Mouse (Mus musculus) kidney, embryonic 15.5 days (tissue): ENCODE data around the gene Barhl1. TPM values are rescaled to one million over a fixed set of nuclear protein-coding genes. Genes with fewer than 3 reads are reported as not detected.
A peak's percentile ranks its signal among the peaks of the same experiment; 100 is the strongest.

Experiments
- ATAC-seq: fragments of 200-750 bp; cut with Nextera tagmentation; replicated peaks from 2 replicates; pipeline ENCODE4 v1.8.0; 2017; ENCODE audit warnings: moderate TSS enrichment; ENCODE audit not compliant: low FRiP score
- H3K27ac ChIP-seq: fragments of 300-500 bp; sonication (generic); 2 replicates; pipeline ENCODE4 v1.5.1; 2015; ENCODE audit warnings: mild to moderate bottlenecking, inconsistent platforms
- H3K27me3 ChIP-seq: fragments of 300-500 bp; sonication (generic); 2 replicates; pipeline ENCODE4 v1.6.1; 2015; ENCODE audit warnings: inconsistent platforms
- H3K36me3 ChIP-seq: fragments of 300-500 bp; sonication (generic); 2 replicates; pipeline ENCODE4 v1.6.1; 2015; ENCODE audit warnings: inconsistent platforms
- H3K4me1 ChIP-seq: fragments of 300-500 bp; sonication (generic); 2 replicates; pipeline ENCODE4 v1.6.1; 2015; ENCODE audit warnings: inconsistent platforms
- H3K4me2 ChIP-seq: fragments of 300-500 bp; sonication (generic); 2 replicates; pipeline ENCODE4 v1.6.1; 2015; ENCODE audit warnings: moderate library complexity, mild to moderate bottlenecking, inconsistent platforms
- H3K4me3 ChIP-seq: fragments of 300-500 bp; sonication (generic); replicated peaks from 2 replicates; pipeline ENCODE4 v1.5.1; 2015; ENCODE audit warnings: mild to moderate bottlenecking, inconsistent platforms
- H3K9ac ChIP-seq: fragments of 300-500 bp; sonication (generic); 2 replicates; pipeline ENCODE4 v1.6.1; 2015; ENCODE audit warnings: mild to moderate bottlenecking, inconsistent platforms
- H3K9me3 ChIP-seq: fragments of 300-500 bp; sonication (generic); replicated peaks from 2 replicates; pipeline ENCODE4 v1.6.1; 2016; ENCODE audit warnings: inconsistent platforms
- WGBS: fragments of 180-500 bp; shearing (Covaris S2); methylation state at CpG from one replicate; pipeline ENCODE4 v1.1.7; 2015; ENCODE audit warnings: mixed read lengths; 5-methylcytosine and 5-hydroxymethylcytosine counted together
- polyA plus RNA-seq: library from polyadenylated mRNA; unstranded; fragments of >200 nt; fragmentation: Nextera tagmentation; extraction: Ambion mirVana; gene quantifications from 2 replicates; pipeline ENCODE4 v1.2.1, GENCODE M21; 2015

Gene Barhl1
- polyA plus RNA-seq, 1 experiment from 2014 or later, result not detected

- H3K9me3 ChIP-seq, result no peaks in the 10 kb centered on the region
- H3K4me1 ChIP-seq, result no peaks in the 10 kb centered on the region
- H3K36me3 ChIP-seq, result no peaks in the 10 kb centered on the region
- H3K9ac ChIP-seq, result no peak overlapping the region
- no peak overlapping the region for H3K27ac ChIP-seq
- no peak overlapping the region for H3K4me2 ChIP-seq
- 0% methylated on average over 4 of the region's 4 CpGs for WGBS
- ATAC-seq, result no peak
- peaks cover 99% of the 10 kb centered on the region for H3K27me3 ChIP-seq
- no peak overlapping the region for H3K4me3 ChIP-seq
Measured at GRCm38 (mm10) chr2:28923912-28924311, 7.4 kb upstream of the Barhl1 start.

DNA sequence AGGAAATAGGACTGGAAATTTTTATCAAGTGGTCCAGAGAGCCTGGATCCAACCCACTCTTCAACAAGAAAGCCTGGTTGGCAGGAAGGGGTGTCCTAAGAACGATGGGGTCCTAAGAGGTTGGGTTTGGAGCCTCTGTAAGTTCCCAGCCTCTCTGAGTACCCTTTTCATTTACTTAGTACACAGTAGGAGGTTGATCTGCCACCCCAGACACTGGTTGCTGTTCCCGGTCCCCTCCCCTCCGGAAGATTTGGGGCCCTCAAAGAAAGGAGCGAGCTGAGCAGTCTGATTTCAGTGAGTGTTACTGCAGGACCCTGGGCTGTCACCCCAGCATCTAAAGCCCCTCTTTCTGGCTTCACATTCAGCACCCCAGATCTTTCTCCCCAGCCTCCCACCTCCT, 2.5 kb upstream of the Barhl1 start:
- no peak overlapping the region for H3K27ac ChIP-seq
- H3K9ac ChIP-seq, result no peak overlapping the region
- 2% methylated on average over 4 of the region's 4 CpGs for WGBS
- H3K36me3 ChIP-seq, result no peaks in the 10 kb centered on the region
- H3K27me3 ChIP-seq, result peaks cover 100% of the 10 kb centered on the region
- no peak overlapping the region for H3K4me2 ChIP-seq
- no peak overlapping the region for H3K4me3 ChIP-seq
- no peak for ATAC-seq
- no peaks in the 10 kb centered on the region for H3K9me3 ChIP-seq
- peaks cover 16% of the 10 kb centered on the region for H3K4me1 ChIP-seq

- no peak overlapping the region for H3K27ac ChIP-seq
- peak overlapping the region; percentile 21 for H3K4me3 ChIP-seq
- under 1% methylated on average over 73 of the region's 73 CpGs for WGBS
Measured at GRCm38 (mm10) chr2:28917518-28918361, 1.3 kb upstream of the Barhl1 start.

GRCm38 (mm10) chr2:28917156-28917517, 669 bp upstream of the Barhl1 start:
- Histone ChIP-seq H3K27ac (no peak overlapping the region), H3K9ac (no peak overlapping the region), H3K9me3 (no peaks in the 10 kb centered on the region), H3K4me2 (no peak overlapping the region), H3K36me3 (no peaks in the 10 kb centered on the region), H3K4me3 (no peak overlapping the region), H3K27me3 (peaks cover 100% of the 10 kb centered on the region), H3K4me1 (peaks cover 16% of the 10 kb centered on the region)
- 5% methylated on average over 11 of the region's 11 CpGs for WGBS
- no peak for ATAC-seq

More at GRCm38 (mm10) chr2:28917518-28918361, 1.3 kb upstream of the Barhl1 start:
- Histone ChIP-seq H3K9ac (no peak overlapping the region), H3K4me1 (peaks cover 16% of the 10 kb centered on the region), H3K36me3 (no peaks in the 10 kb centered on the region), H3K27me3 (peaks cover 100% of the 10 kb centered on the region), H3K4me2 (peak overlapping the region; percentile 39), H3K9me3 (no peaks in the 10 kb centered on the region)
- ATAC-seq, result no peak

GRCm38 (mm10) chr2:28915768-28916512, 528 bp downstream of the Barhl1 start:
- Histone ChIP-seq H3K36me3 (no peaks in the 10 kb centered on the region), H3K4me2 (peak overlapping the region; percentile 12; the same call in 1 of the 2 replicates), H3K27me3 (peaks cover 100% of the 10 kb centered on the region), H3K4me1 (peaks cover 23% of the 10 kb centered on the region), H3K9ac (no peak overlapping the region), H3K9me3 (no peaks in the 10 kb centered on the region), H3K4me3 (no peak overlapping the region), H3K27ac (no peak overlapping the region)
- peak; percentile 58 for ATAC-seq
- under 1% methylated on average over 50 of the region's 50 CpGs for WGBS

- peaks cover 23% of the 10 kb centered on the region for H3K4me1 ChIP-seq
- H3K4me2 ChIP-seq, result no peak overlapping the region
- WGBS, result 2% methylated on average over 22 of the region's 22 CpGs
- peaks cover 100% of the 10 kb centered on the region for H3K27me3 ChIP-seq
- ATAC-seq, result no peak; the same call in 1 of the 2 replicates
- no peaks in the 10 kb centered on the region for H3K9me3 ChIP-seq
- no peaks in the 10 kb centered on the region for H3K36me3 ChIP-seq
- no peak overlapping the region for H3K4me3 ChIP-seq
- no peak overlapping the region for H3K27ac ChIP-seq
- no peak overlapping the region for H3K9ac ChIP-seq
Measured at GRCm38 (mm10) chr2:28915104-28915738, 1.2 kb downstream of the Barhl1 start.

- 0% methylated on average over 2 of the region's 2 CpGs for WGBS
- H3K9ac ChIP-seq, result no peak overlapping the region
- H3K4me1 ChIP-seq, result peaks cover 30% of the 10 kb centered on the region
- peaks cover 100% of the 10 kb centered on the region for H3K27me3 ChIP-seq
- no peaks in the 10 kb centered on the region for H3K9me3 ChIP-seq
- no peak overlapping the region for H3K27ac ChIP-seq
- no peak overlapping the region for H3K4me2 ChIP-seq
- H3K36me3 ChIP-seq, result no peaks in the 10 kb centered on the region
- ATAC-seq, result no peak
- no peak overlapping the region for H3K4me3 ChIP-seq
Measured at GRCm38 (mm10) chr2:28914121-28914520, 2.3 kb downstream of the Barhl1 start.

- H3K27me3 ChIP-seq, result peaks cover 100% of the 10 kb centered on the region
- 0% methylated on average over 4 of the region's 4 CpGs for WGBS
Measured at GRCm38 (mm10) chr2:28912961-28913360, 3.5 kb downstream of the Barhl1 start.

DNA sequence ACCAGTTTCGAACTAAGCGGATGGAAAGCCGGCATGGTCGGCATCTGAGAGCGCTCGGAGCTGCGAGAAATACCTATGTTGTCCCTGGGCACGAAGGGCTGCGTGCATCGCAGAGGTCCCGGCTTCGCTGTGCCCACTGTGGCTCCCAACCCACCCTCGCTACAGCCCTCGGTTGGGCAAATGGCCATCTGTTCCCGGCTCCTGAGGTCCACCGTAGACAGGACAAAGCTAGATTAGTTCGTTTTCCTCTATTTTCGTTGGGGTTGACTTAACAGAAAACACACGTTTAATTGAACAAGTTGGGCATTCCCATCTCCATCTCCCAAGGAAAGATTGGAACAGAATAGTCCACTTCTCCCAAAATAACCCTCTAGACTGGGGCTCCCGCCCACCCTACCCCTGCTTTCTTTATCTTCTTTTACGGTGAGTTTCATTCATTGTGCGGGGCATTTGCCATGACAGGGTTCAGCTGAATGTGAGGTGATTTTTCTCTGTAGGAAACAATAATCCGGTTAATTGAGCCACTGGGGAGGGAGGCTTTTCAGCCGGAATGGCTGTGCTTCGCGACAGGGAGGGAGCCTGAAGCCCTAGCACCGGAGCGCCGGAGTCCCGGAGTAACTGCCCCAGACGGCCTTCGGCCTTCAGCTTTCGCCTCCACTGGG, 4.3 kb downstream of the Barhl1 start:
- H3K36me3 ChIP-seq, result no peaks in the 10 kb centered on the region
- whole genome bisulfite sequencing, result under 1% methylated on average over 33 of the region's 33 CpGs
- H3K27ac ChIP-seq, result no peak overlapping the region
- no peak overlapping the region for H3K9ac ChIP-seq
- peaks cover 38% of the 10 kb centered on the region for H3K4me1 ChIP-seq
- H3K27me3 ChIP-seq, result peaks cover 100% of the 10 kb centered on the region
- H3K4me2 ChIP-seq, result no peak overlapping the region
- H3K9me3 ChIP-seq, result no peaks in the 10 kb centered on the region
- no peak overlapping the region for H3K4me3 ChIP-seq
- ATAC-seq, result no peak

More at GRCm38 (mm10) chr2:28912961-28913360, 3.5 kb downstream of the Barhl1 start:
- no peak for ATAC-seq
- Histone ChIP-seq H3K27ac (no peak overlapping the region), H3K4me3 (no peak overlapping the region), H3K4me2 (no peak overlapping the region), H3K9ac (no peak overlapping the region), H3K36me3 (no peaks in the 10 kb centered on the region), H3K9me3 (no peaks in the 10 kb centered on the region), H3K4me1 (peaks cover 40% of the 10 kb centered on the region)

- Histone ChIP-seq H3K9me3 (no peaks in the 10 kb centered on the region), H3K4me1 (peaks cover 36% of the 10 kb centered on the region), H3K9ac (no peak overlapping the region), H3K4me2 (no peak overlapping the region), H3K36me3 (peaks cover 4% of the 10 kb centered on the region), H3K27me3 (peaks cover 100% of the 10 kb centered on the region), H3K4me3 (no peak overlapping the region), H3K27ac (no peak overlapping the region)
- WGBS, result 1% methylated on average over 44 of the region's 44 CpGs
- ATAC-seq, result no peak
Measured at GRCm38 (mm10) chr2:28911331-28912038, 5.0 kb downstream of the Barhl1 start.

DNA sequence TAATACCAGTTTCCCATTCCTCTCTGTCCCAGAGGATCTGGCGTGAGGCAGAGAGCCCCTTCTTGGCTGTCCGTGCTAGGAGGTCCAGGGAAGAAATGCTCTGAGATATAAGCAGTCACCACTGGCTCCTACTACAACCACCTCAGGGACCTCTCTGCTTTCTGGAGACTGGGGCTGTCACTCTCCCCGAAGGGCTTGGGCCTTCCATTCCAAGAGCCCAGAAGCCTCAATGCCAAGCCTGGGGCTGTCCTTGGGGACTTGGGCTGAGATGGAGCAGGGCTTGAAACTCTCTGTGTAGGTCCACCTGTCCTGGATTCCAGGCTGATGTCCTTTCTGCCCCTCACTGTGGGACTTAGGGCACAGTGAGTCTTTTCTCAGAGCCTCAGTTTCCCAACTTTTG, 5.6 kb downstream of the Barhl1 start:
- H3K27ac ChIP-seq, result no peak overlapping the region
- H3K4me3 ChIP-seq, result no peak overlapping the region
- peaks cover 4% of the 10 kb centered on the region for H3K36me3 ChIP-seq
- 0% methylated on average over 3 of the region's 3 CpGs for WGBS
- H3K9me3 ChIP-seq, result no peaks in the 10 kb centered on the region
- H3K27me3 ChIP-seq, result peaks cover 100% of the 10 kb centered on the region
- H3K9ac ChIP-seq, result no peak overlapping the region
- ATAC-seq, result no peak
- H3K4me1 ChIP-seq, result peaks cover 32% of the 10 kb centered on the region
- H3K4me2 ChIP-seq, result no peak overlapping the region
